Mouse (Mus musculus): ENCODE results near the gene Gm28048. TPM values are rescaled to one million over a fixed set of nuclear protein-coding genes. Genes with fewer than 3 reads are reported as not detected.

Gene Gm28048
- polyA plus RNA-seq, 1 experiment from 2014 or later: 14.0 TPM

GRCm38 (mm10) chr11:22919336-22919735 lies 62.6 kb downstream of the Gm28048 start:
- ATAC-seq (ENCODE audit: low FRiP score, low TSS enrichment) (no peak), DNase-seq (ENCODE audit: low spot score) (no peak)
- Histone ChIP-seq H3K9me3 (ENCODE audit: control insufficient read depth, low read length) (no peaks in the 10 kb centered on the region), H3K4me2 (replicated peaks; ENCODE audit: low read depth) (no peak overlapping the region), H3K9ac (ENCODE audit: low read length) (no peak overlapping the region), H3K4me3 (ENCODE audit: low read depth, low read length) (no peak overlapping the region), H3K27ac (replicated peaks) (no peak overlapping the region), H3K27me3 (ENCODE audit: control insufficient read depth, insufficient read depth, low read length) (no peaks in the 10 kb centered on the region), H3K36me3 (ENCODE audit: control insufficient read depth, insufficient read depth, low read length) (no peaks in the 10 kb centered on the region), H3K4me1 (replicated peaks; ENCODE audit: control insufficient read depth, insufficient read depth) (no peaks in the 10 kb centered on the region)
- no peak for TF ChIP-seq CTCF (IDR thresholded peaks at IDR 0.05; ENCODE audit: low read depth)
- TF ChIP-seq EP300 (optimal IDR thresholded peaks at IDR 0.05): no peak
- WGBS: 54% methylated on average over 2 of the region's 2 CpGs

- WGBS: 88% methylated on average over 7 of the region's 7 CpGs
- Histone ChIP-seq H3K36me3 (ENCODE audit: control insufficient read depth, insufficient read depth, low read length) (no peaks in the 10 kb centered on the region), H3K27me3 (ENCODE audit: control insufficient read depth, insufficient read depth, low read length) (no peaks in the 10 kb centered on the region), H3K4me1 (replicated peaks; ENCODE audit: control insufficient read depth, insufficient read depth) (no peaks in the 10 kb centered on the region), H3K9ac (ENCODE audit: low read length) (no peak overlapping the region), H3K4me3 (ENCODE audit: low read depth, low read length) (no peak overlapping the region), H3K4me2 (replicated peaks; ENCODE audit: low read depth) (no peak overlapping the region), H3K9me3 (ENCODE audit: control insufficient read depth, low read length) (no peaks in the 10 kb centered on the region), H3K27ac (replicated peaks) (no peak overlapping the region)
- TF ChIP-seq CTCF (IDR thresholded peaks at IDR 0.05; ENCODE audit: low read depth) (no peak), EP300 (optimal IDR thresholded peaks at IDR 0.05) (no peak)
- ATAC-seq (ENCODE audit: low FRiP score, low TSS enrichment) (no peak), DNase-seq (ENCODE audit: low spot score) (no peak)
Observed at GRCm38 (mm10) chr11:22917786-22918185, 64.1 kb downstream of the Gm28048 start.

GRCm38 (mm10) chr11:22913744-22914143 lies 68.1 kb downstream of the Gm28048 start:
- ATAC-seq (ENCODE audit: low FRiP score, low TSS enrichment): no peak
- no peak overlapping the region for H3K4me2 ChIP-seq (replicated peaks; ENCODE audit: low read depth)

GRCm38 (mm10) chr11:22911831-22912230 lies 70.1 kb downstream of the Gm28048 start:
- TF ChIP-seq CTCF (IDR thresholded peaks at IDR 0.05; ENCODE audit: low read depth): no peak
- no peak for TF ChIP-seq EP300 (optimal IDR thresholded peaks at IDR 0.05)
- Histone ChIP-seq H3K27me3 (ENCODE audit: control insufficient read depth, insufficient read depth, low read length) (no peaks in the 10 kb centered on the region), H3K27ac (replicated peaks) (no peak overlapping the region), H3K9ac (ENCODE audit: low read length) (no peak overlapping the region), H3K9me3 (ENCODE audit: control insufficient read depth, low read length) (no peaks in the 10 kb centered on the region), H3K4me1 (replicated peaks; ENCODE audit: control insufficient read depth, insufficient read depth) (no peaks in the 10 kb centered on the region), H3K36me3 (ENCODE audit: control insufficient read depth, insufficient read depth, low read length) (no peaks in the 10 kb centered on the region), H3K4me2 (replicated peaks; ENCODE audit: low read depth) (no peak overlapping the region), H3K4me3 (ENCODE audit: low read depth, low read length) (no peak overlapping the region)
- WGBS: 93% methylated on average over 7 of the region's 7 CpGs
- DNase-seq (ENCODE audit: low spot score) (no peak), ATAC-seq (ENCODE audit: low FRiP score, low TSS enrichment) (no peak)

More at GRCm38 (mm10) chr11:22913744-22914143, 68.1 kb downstream of the Gm28048 start:
- Histone ChIP-seq H3K27ac (replicated peaks) (no peak overlapping the region), H3K9me3 (ENCODE audit: control insufficient read depth, low read length) (no peaks in the 10 kb centered on the region), H3K4me3 (ENCODE audit: low read depth, low read length) (no peak overlapping the region), H3K9ac (ENCODE audit: low read length) (no peak overlapping the region), H3K36me3 (ENCODE audit: control insufficient read depth, insufficient read depth, low read length) (no peaks in the 10 kb centered on the region), H3K4me1 (replicated peaks; ENCODE audit: control insufficient read depth, insufficient read depth) (no peaks in the 10 kb centered on the region), H3K27me3 (ENCODE audit: control insufficient read depth, insufficient read depth, low read length) (no peaks in the 10 kb centered on the region)
- no peak for DNase-seq (ENCODE audit: low spot score)
- 73% methylated on average over 4 of the region's 4 CpGs for WGBS
- TF ChIP-seq CTCF (IDR thresholded peaks at IDR 0.05; ENCODE audit: low read depth) (no peak), EP300 (optimal IDR thresholded peaks at IDR 0.05) (no peak)

- ATAC-seq (ENCODE audit: low FRiP score, low TSS enrichment) (peak; percentile 35; the same call in 1 of the 2 replicates), DNase-seq (ENCODE audit: low spot score) (no peak)
- H3K36me3 ChIP-seq (ENCODE audit: control insufficient read depth, insufficient read depth, low read length): no peaks in the 10 kb centered on the region
- TF ChIP-seq EP300 (optimal IDR thresholded peaks at IDR 0.05): no peak
- TF ChIP-seq CTCF (IDR thresholded peaks at IDR 0.05; ENCODE audit: low read depth): no peak
- no peaks in the 10 kb centered on the region for H3K27me3 ChIP-seq (ENCODE audit: control insufficient read depth, insufficient read depth, low read length)
- no peaks in the 10 kb centered on the region for H3K9me3 ChIP-seq (ENCODE audit: control insufficient read depth, low read length)
- H3K4me3 ChIP-seq (ENCODE audit: low read depth, low read length): no peak overlapping the region
- no peak overlapping the region for H3K4me2 ChIP-seq (replicated peaks; ENCODE audit: low read depth)
- H3K27ac ChIP-seq (replicated peaks): no peak overlapping the region
- H3K4me1 ChIP-seq (replicated peaks; ENCODE audit: control insufficient read depth, insufficient read depth): no peaks in the 10 kb centered on the region
- H3K9ac ChIP-seq (ENCODE audit: low read length): no peak overlapping the region
Observed at GRCm38 (mm10) chr11:22906453-22906865, 75.4 kb downstream of the Gm28048 start.

GRCm38 (mm10) chr11:22902923-22903322 lies 79.0 kb downstream of the Gm28048 start:
- Histone ChIP-seq H3K27me3 (ENCODE audit: control insufficient read depth, insufficient read depth, low read length) (no peaks in the 10 kb centered on the region), H3K4me1 (replicated peaks; ENCODE audit: control insufficient read depth, insufficient read depth) (no peaks in the 10 kb centered on the region), H3K9me3 (ENCODE audit: control insufficient read depth, low read length) (no peaks in the 10 kb centered on the region), H3K4me3 (ENCODE audit: low read depth, low read length) (no peak overlapping the region), H3K27ac (replicated peaks) (no peak overlapping the region), H3K4me2 (replicated peaks; ENCODE audit: low read depth) (no peak overlapping the region), H3K36me3 (ENCODE audit: control insufficient read depth, insufficient read depth, low read length) (0 out of 2 replicates have a peak, but pooled peaks cover 3% of the 10 kb centered on the region), H3K9ac (ENCODE audit: low read length) (no peak overlapping the region)
- 52% methylated on average over 2 of the region's 2 CpGs for WGBS
- TF ChIP-seq CTCF (IDR thresholded peaks at IDR 0.05; ENCODE audit: low read depth) (no peak), EP300 (optimal IDR thresholded peaks at IDR 0.05) (no peak)
- no peak for DNase-seq (ENCODE audit: low spot score)
- ATAC-seq (ENCODE audit: low FRiP score, low TSS enrichment): no peak
